Mouse (Mus musculus): ENCODE results near the gene Rab25.

Gene Rab25

GRCm38 (mm10) chr3:88503881-88504746 lies 44.0 kb downstream of the Rab25 start:
- DNase-seq (ENCODE audit: low read depth, low spot score) = no peak

GRCm38 (mm10) chr3:88503505-88503863 lies 44.6 kb downstream of the Rab25 start:
- no peak for DNase-seq (ENCODE audit: low read depth, low spot score)

GRCm38 (mm10) chr3:88502641-88503504 lies 45.2 kb downstream of the Rab25 start:
- DNase-seq (ENCODE audit: low read depth, low spot score) = no peak

GRCm38 (mm10) chr3:88502031-88502571 lies 46.0 kb downstream of the Rab25 start:
- DNase-seq (ENCODE audit: low read depth, low spot score) = no peak

- DNase-seq (ENCODE audit: low read depth, low spot score) = no peak
Observed at GRCm38 (mm10) chr3:88501366-88502030, 46.6 kb downstream of the Rab25 start.

GRCm38 (mm10) chr3:88500655-88501365 lies 47.3 kb downstream of the Rab25 start:
- DNase-seq (ENCODE audit: low read depth, low spot score) = no peak

- DNase-seq (ENCODE audit: low read depth, low spot score) = no peak
Observed at GRCm38 (mm10) chr3:88500087-88500486, 48.0 kb downstream of the Rab25 start.

- no peak for DNase-seq (ENCODE audit: low read depth, low spot score)
Observed at GRCm38 (mm10) chr3:88499580-88499979, 48.5 kb downstream of the Rab25 start.

GRCm38 (mm10) chr3:88495741-88496415 lies 52.2 kb downstream of the Rab25 start:
- no peak for DNase-seq (ENCODE audit: low read depth, low spot score)

- no peak for DNase-seq (ENCODE audit: low read depth, low spot score)
Observed at GRCm38 (mm10) chr3:88494836-88495628, 53.1 kb downstream of the Rab25 start.

GRCm38 (mm10) chr3:88493706-88494582 lies 54.2 kb downstream of the Rab25 start:
- no peak for DNase-seq (ENCODE audit: low read depth, low spot score)

Data from A20 (cell line).